Mouse (Mus musculus): ENCODE measurements around the gene Tmem108.

GRCm38 (mm10) chr9:103606056-103606455 lies 155.6 kb downstream of the Tmem108 start:
- TF ChIP-seq POLR2A (IDR thresholded peaks at IDR 0.05; ENCODE audit: control insufficient read depth, extremely low read depth, insufficient read depth, low read length, poor library complexity) (no peak), CTCF (IDR thresholded peaks at IDR 0.05; ENCODE audit: borderline replicate concordance, control insufficient read depth, extremely low read depth, insufficient read depth, low read length, poor library complexity) (no peak)

All from thymus, adult 2 months (tissue).